Mouse (Mus musculus) liver, embryonic 18 days (tissue): ENCODE data around the gene Pls1. TPM values are rescaled to one million over a fixed set of nuclear protein-coding genes. Genes with fewer than 3 reads are reported as not detected.

Experiments used
- polyA plus RNA-seq: library from polyadenylated mRNA; depleted of rRNA; stranded (reverse); fragments of >200 nt; gene quantifications from 2 replicates; pipeline ENCODE4 v1.2.3, GENCODE M21; 2012; rRNA removed

Gene Pls1
- 5.0 and 5.6 TPM in 2 replicates for polyA plus RNA-seq

DNA sequence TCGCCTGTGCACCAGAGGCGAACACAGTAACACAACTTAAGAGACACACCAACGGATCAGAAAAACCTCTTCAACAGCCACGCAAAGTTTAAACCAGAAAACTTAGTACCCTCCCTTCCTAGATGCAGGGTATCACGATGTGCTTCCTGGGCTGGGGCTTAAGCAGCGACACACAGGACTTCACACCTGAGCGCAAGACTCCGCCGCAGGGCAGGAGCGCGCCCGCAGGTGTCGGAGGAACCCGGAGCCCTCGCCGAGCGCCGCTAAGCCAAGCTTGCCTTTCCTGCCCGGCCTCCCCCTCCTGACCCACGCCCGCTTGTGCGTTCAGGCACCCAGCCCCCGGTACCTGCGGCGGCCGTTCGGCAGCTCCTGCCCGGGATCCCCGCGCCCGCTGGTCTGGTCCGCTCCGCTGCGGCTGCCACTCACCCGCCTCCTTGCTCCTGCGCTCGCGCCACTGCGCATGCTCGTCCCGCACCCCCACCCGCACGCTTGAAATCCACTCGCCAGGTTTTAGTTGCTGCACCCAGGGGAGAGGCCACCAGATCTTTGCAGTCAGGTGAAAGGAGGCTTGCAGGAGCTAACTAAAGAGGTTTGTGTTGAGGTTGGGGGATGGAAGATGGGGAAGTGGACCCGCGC lies at the start of gene Pls1:
Gene Pls1 (minus strand): TSS at position 487 of the 636 bp plus-strand sequence.

DNA sequence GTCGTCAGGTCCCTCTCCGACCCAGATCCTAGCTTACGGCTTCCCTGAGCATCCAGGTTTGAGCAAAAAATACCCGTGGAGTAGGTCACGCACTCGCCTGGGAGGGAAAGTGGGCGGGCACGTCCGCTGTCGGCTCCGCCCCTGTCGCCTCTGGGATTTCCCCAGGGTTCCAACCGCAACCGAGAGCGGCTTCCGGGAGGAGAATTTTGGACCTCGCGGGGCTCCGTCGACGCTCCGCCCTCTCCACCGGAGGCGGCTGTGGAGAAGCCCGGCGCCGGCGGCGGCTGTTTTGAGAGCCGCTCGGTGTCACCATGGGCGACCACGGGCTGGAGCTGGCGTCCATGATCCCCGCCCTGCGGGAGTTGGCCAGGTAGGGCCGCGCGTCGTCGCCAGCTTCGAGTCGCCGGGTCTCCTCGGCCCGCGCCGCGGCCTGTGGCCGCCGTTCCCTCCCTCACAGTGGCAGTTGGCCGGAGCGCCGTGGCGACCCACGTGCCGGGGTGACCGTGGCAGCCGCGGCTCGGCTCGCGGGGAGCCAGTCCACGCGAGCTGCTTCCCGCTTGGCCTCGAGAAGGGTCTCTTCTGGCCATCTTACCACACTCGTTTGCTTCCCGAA lies 12.4 kb upstream of the Pls1 start, which contains the start of gene Atr:
Gene Atr (plus strand): TSS at position 184 of the 613 bp plus-strand sequence.

DNA sequence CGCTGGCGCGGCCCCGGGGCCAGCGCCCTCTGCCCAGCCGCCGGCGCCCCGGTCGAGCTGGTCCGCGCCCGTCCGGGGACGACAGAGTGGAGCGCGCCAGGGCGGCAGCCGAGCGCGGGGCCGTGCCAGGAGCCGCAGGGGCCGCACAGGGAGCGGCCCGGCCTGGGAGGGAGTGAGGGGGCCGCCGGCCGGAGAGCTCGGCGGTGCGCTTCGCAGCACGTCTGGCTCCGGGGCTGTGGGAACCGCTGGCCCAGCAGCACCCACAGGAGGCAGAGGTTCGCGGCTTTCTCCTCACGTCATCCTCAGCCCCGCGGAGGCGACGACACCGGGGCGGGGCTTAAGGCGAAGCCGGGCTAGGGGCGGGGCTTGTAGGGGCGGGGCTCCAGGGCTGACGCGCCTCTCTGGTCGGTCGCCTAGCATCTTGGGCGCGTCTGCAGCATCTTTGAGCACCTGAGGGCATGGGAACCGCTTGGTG lies 95.0 kb downstream of the Pls1 start, which contains the start of gene Trpc1:
Gene Trpc1 (minus strand): TSS at position 339 of the 475 bp plus-strand sequence.

Other genes with a start within 250 kb of the Pls1 start
- 2.9 and 4.8 TPM in 2 replicates for gene Pcolce2, start 207.7 kb downstream of the Pls1 start, polyA plus RNA-seq
- gene Trpc1, start 94.9 kb downstream of the Pls1 start, polyA plus RNA-seq: 1.5 and 1.7 TPM in 2 replicates
- gene Atr, start 12.3 kb upstream of the Pls1 start, polyA plus RNA-seq: 4.0 TPM in 2 replicates
- gene Xrn1, start 109.4 kb upstream of the Pls1 start, polyA plus RNA-seq: 3.1 and 3.3 TPM in 2 replicates